Mouse (Mus musculus) layer of hippocampus, postnatal 14 days (tissue): ENCODE data around the gene Ap3d1. TPM values are rescaled to one million over a fixed set of nuclear protein-coding genes. Genes with fewer than 3 reads are reported as not detected.

Source experiments
- DNase-seq, 2 experiments: peaks; one replicate each; pipeline ENCODE4 v3.0.0; 2021 to 2022; ENCODE audit warnings: low spot score in 2 of 2, mixed read lengths in 1 of 2
- total RNA-seq, 2 experiments: library from RNA; stranded (reverse); gene quantifications; 2 replicates each; pipeline ENCODE4 v1.2.3; 2021

The Ap3d1 gene
- total RNA-seq, 2 experiments from 2014 or later: 137 to 144 TPM

DNA sequence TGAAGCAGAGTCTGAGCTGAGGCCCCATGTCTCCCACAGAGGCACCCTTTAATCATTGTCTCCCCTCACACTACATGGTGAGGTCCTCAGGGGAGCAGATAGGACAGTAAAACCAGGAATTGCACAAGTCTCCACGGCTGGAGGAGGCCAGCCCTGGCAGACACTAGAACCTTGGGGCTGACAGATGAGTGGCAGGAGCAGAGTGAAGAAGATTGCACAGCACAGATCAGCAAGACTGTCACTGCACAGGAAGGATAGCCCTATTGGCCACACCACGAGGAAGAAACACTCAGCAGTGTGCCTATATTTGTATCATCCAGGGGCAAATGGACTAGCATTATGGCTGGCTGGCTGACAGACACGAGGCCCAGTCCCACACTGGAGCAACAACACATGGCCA, 31.2 kb downstream of the Ap3d1 start:
- no peak for DNase-seq

GRCm38 (mm10) chr10:80705479-80705878, 36.6 kb downstream of the Ap3d1 start:
- no peak for DNase-seq

- DNase-seq: no peak
These were observed 37.0 kb downstream of the Ap3d1 start for GRCm38 (mm10) chr10:80705033-80705432.

GRCm38 (mm10) chr10:80704418-80704817, 37.6 kb downstream of the Ap3d1 start:
- DNase-seq: no peak

GRCm38 (mm10) chr10:80703643-80704042, 38.4 kb downstream of the Ap3d1 start:
- DNase-seq: no peak

- peak; percentile 96 for DNase-seq
These were observed 39.3 kb downstream of the Ap3d1 start for GRCm38 (mm10) chr10:80702536-80703390.

GRCm38 (mm10) chr10:80701721-80702535, 40.1 kb downstream of the Ap3d1 start, which contains the start of the genes Mob3a and Izumo4:
Mob3a (minus strand) TSS chr10:80701977.
Izumo4 (plus strand) TSS chr10:80702184.
- DNase-seq: peak; percentile 97 to 99

GRCm38 (mm10) chr10:80700732-80701131, 41.3 kb downstream of the Ap3d1 start:
- DNase-seq: no peak

DNA sequence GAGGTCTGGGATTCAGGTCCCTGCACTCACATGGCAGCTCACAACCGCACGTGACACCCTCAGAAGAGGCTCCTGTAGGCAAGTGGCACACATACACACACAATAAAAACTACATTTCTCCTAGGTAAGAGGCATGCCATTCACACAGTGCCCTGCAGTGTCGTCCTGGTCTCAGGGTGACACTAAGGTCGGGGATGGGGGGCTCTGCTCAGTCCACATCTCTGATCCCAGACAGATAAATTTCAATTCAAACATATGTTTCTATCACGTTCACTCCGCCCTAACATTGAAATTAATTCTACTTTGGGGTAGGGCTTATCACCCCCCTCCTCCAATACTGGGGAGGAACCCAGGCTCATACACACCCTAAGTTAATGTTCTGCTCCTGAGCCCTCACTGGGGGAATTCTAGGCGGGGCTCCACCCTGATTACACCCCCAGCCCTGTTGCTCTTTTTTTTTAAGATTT, 42.0 kb downstream of the Ap3d1 start:
- no peak for DNase-seq

- DNase-seq: no peak
These were observed 43.5 kb downstream of the Ap3d1 start for GRCm38 (mm10) chr10:80698605-80699004.

GRCm38 (mm10) chr10:80697812-80698211, 44.3 kb downstream of the Ap3d1 start:
- no peak for DNase-seq

- DNase-seq: no peak
These were observed 44.7 kb downstream of the Ap3d1 start for GRCm38 (mm10) chr10:80697393-80697787.

GRCm38 (mm10) chr10:80696502-80697392, 45.3 kb downstream of the Ap3d1 start:
- DNase-seq: no peak

- no peak for DNase-seq
These were observed 46.1 kb downstream of the Ap3d1 start for GRCm38 (mm10) chr10:80695801-80696501.

DNA sequence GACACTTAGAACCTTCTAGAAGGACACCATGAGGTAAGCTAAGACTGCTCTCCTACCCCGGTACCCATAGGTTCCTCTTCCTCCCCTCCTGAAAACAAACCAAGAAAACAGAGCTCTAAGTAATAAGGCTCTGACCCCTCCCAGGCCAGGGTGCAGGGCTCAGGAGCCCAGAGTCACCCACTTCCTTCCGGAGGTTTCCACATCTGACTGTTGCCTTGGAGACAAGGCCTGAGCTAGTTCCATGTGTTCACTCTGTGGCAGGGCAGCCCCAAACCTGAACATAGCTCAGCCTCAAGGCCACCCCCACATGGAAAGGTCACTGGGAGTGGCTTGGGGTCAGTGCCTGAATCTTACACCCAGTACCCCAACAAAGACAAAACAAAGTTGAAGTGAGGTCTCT, 46.9 kb downstream of the Ap3d1 start:
- no peak for DNase-seq

DNA sequence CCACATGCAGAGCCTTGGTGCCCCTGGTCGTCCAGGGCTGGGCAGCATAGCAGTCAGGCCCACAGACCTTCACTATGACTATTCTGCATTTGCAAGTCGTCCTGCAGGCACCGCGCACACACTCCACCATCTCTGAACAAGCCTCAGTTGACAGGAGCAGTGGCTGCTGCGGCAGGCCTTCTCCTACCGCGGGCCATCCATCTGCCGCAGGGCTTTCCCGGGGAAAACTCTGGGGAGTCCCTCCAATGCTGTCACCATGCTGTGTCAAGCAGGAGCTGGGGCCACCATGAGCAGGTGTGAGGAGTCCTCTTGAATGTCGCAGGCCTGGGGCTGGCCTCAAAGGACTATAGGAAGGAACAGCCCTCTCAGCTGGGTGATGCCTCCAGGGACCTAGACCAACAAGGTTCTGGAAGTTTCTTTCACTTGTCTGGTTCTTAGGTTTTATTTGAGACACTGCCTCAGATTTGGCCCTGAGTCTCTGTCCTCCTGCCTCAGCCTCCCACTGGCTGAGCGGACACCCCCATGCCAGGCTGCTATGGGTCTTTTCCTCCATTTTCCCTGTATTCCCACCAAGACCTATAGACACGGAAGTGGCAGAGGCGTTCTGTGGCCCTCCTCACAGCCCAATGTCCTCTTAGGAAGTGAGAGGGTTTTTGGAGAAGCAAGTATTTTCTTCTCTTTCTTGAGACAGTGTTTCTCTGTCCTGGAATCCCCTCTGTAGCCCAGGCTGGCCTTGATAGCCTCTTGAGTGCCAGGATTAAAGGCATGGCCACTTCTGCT, 47.7 kb downstream of the Ap3d1 start:
- DNase-seq: no peak

DNA sequence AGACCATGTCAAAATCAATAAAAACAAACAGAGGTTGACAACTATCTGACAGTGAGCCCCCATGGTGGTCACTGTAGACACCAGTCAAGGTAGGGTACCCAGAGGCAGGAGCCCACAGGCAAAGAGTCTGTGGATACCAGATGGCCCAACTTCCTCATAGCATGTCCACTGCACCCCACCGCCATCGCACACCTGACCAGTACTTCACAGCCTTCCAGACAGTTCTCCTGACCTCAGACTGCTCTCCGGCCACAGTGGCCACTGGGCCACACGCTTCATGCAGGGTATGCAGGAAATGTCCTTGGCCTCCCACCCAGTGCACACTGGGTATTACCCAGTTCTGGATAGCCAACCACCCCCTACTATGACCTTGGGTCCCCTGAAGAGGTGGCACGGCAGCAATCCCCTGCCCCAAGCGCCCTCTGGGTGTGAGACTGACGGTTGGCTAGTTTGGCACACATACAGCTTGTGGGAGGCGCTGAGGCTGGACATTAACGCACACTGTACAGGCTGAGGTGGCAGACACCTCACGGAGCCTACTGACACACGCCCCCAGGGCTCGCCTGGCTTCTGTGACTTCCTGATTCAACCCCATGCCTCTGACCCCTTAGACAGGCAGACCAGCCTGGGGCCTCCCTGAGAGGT, 48.5 kb downstream of the Ap3d1 start:
- no peak for DNase-seq

GRCm38 (mm10) chr10:80692249-80693165, 49.6 kb downstream of the Ap3d1 start:
- no peak for DNase-seq
